Mouse (Mus musculus) heart, postnatal 0 days (tissue): ENCODE data around the gene Ccdc27.

Experiments
- CTCF ChIP-seq: IDR thresholded peaks from 2 replicates; pipeline ENCODE4 v1.5.1; 2016; ENCODE audit warnings: antibody characterized with exemption, control low read depth, low read depth
- EP300 ChIP-seq: IDR thresholded peaks from 2 replicates; pipeline ENCODE4 v1.6.1; 2016; ENCODE audit warnings: antibody characterized with exemption, low read depth

- TF ChIP-seq CTCF: no peak
- TF ChIP-seq EP300: no peak
Measured at GRCm38 (mm10) chr4:154057696-154058095, 15.2 kb upstream of the Ccdc27 start.
